Mouse (Mus musculus) kidney, adult 2 months (tissue): ENCODE data around the gene Syngr3. TPM values are rescaled to one million over a fixed set of nuclear protein-coding genes. Genes with fewer than 3 reads are reported as not detected.

ENCODE experiments used
- DNase-seq: peaks from one replicate; pipeline ENCODE4 v3.0.0; 2021
- H3K27ac ChIP-seq: fragments of 200-500 bp; 2 replicates; pipeline ENCODE4 v1.5.1; 2012; ENCODE audit warnings: low read depth, low read length, control low read depth, inconsistent platforms; ENCODE audit not compliant: insufficient read depth
- H3K27me3 ChIP-seq: fragments of 200-500 bp; replicated peaks from 2 replicates; pipeline ENCODE4 v1.6.1; 2012; ENCODE audit warnings: mild to moderate bottlenecking, moderate library complexity, low read length, inconsistent platforms; ENCODE audit not compliant: control insufficient read depth, insufficient read depth
- H3K36me3 ChIP-seq: fragments of 200-500 bp; 2 replicates; pipeline ENCODE4 v1.6.1; 2012; ENCODE audit warnings: mild to moderate bottlenecking, moderate library complexity, low read length, inconsistent platforms; ENCODE audit not compliant: control insufficient read depth, insufficient read depth
- H3K4me1 ChIP-seq: fragments of 200-500 bp; 2 replicates; pipeline ENCODE4 v1.6.1; 2011; ENCODE audit warnings: low read length; ENCODE audit not compliant: control insufficient read depth, insufficient read depth
- H3K4me3 ChIP-seq: fragments of 200-500 bp; 2 replicates; pipeline ENCODE4 v1.5.1; 2011; ENCODE audit warnings: mild to moderate bottlenecking, low read depth, low read length, control low read depth; ENCODE audit not compliant: insufficient read depth
- CTCF ChIP-seq: fragments of 200-500 bp; conservative IDR thresholded peaks from 2 replicates; pipeline ENCODE4 v1.5.1; 2011; ENCODE audit warnings: low read depth, mild to moderate bottlenecking, control low read depth, low read length, moderate library complexity, mixed read lengths; ENCODE audit not compliant: insufficient read depth, insufficient read length
- POLR2A ChIP-seq: fragments of 200-500 bp; IDR thresholded peaks from one replicate; pipeline ENCODE4 v1.6.1; 2011; ENCODE audit warnings: low read depth, low read length, control low read depth
- WGBS: fragments of 180-500 bp; shearing (Covaris S2); methylation state at CpG from one replicate; pipeline ENCODE4 v1.1.7; 2018; 5-methylcytosine and 5-hydroxymethylcytosine counted together
- polyA plus RNA-seq: library from polyadenylated mRNA; depleted of rRNA; stranded (reverse); fragments of >200 nt; gene quantifications from 2 replicates; pipeline ENCODE4 v1.2.3, GENCODE M21; 2012

The Syngr3 gene
- polyA plus RNA-seq, 1 experiment, result 2.2 TPM

GRCm38 (mm10) chr17:24733434-24734050 is 43.8 kb upstream of the Syngr3 start:
- no peak overlapping the region for H3K27ac ChIP-seq
- TF ChIP-seq POLR2A (no peak), CTCF (no peak)
- 90% methylated on average over 21 of the region's 21 CpGs for WGBS

GRCm38 (mm10) chr17:24732233-24732935 is 42.6 kb upstream of the Syngr3 start:
- peaks cover 18% of the 10 kb centered on the region for H3K4me1 ChIP-seq
- 51% methylated on average over 12 of the region's 12 CpGs for WGBS
- H3K27me3 ChIP-seq, result no peaks in the 10 kb centered on the region
- no peaks in the 10 kb centered on the region for H3K36me3 ChIP-seq
- H3K27ac ChIP-seq, result peak overlapping the region; percentile 77
- DNase-seq, result peak; percentile 72
- no peak overlapping the region for H3K4me3 ChIP-seq
- TF ChIP-seq POLR2A (no peak), CTCF (no peak)

More at GRCm38 (mm10) chr17:24733434-24734050, 43.8 kb upstream of the Syngr3 start:
- Histone ChIP-seq H3K4me1 (peaks cover 24% of the 10 kb centered on the region), H3K4me3 (no peak overlapping the region), H3K36me3 (no peaks in the 10 kb centered on the region), H3K27me3 (no peaks in the 10 kb centered on the region)
- no peak for DNase-seq

GRCm38 (mm10) chr17:24730787-24731186 is 41.0 kb upstream of the Syngr3 start:
- H3K4me1 ChIP-seq, result peaks cover 15% of the 10 kb centered on the region
- H3K27ac ChIP-seq, result no peak overlapping the region
- H3K4me3 ChIP-seq, result no peak overlapping the region
- WGBS, result 86% methylated on average over 14 of the region's 14 CpGs
- no peaks in the 10 kb centered on the region for H3K27me3 ChIP-seq
- no peak for DNase-seq
- no peaks in the 10 kb centered on the region for H3K36me3 ChIP-seq
- TF ChIP-seq POLR2A (no peak), CTCF (no peak)

GRCm38 (mm10) chr17:24729067-24729466 is 39.3 kb upstream of the Syngr3 start:
- Histone ChIP-seq H3K27ac (no peak overlapping the region), H3K36me3 (no peaks in the 10 kb centered on the region), H3K4me3 (no peak overlapping the region), H3K27me3 (no peaks in the 10 kb centered on the region), H3K4me1 (peaks cover 17% of the 10 kb centered on the region)
- TF ChIP-seq CTCF (no peak), POLR2A (no peak)
- no peak for DNase-seq
- WGBS, result 66% methylated on average over 6 of the region's 6 CpGs

GRCm38 (mm10) chr17:24728184-24728583 is 38.4 kb upstream of the Syngr3 start:
- no peak overlapping the region for H3K27ac ChIP-seq
- WGBS, result 68% methylated on average over 17 of the region's 17 CpGs
- H3K4me1 ChIP-seq, result peaks cover 16% of the 10 kb centered on the region
- H3K4me3 ChIP-seq, result no peak overlapping the region
- DNase-seq, result no peak
- no peaks in the 10 kb centered on the region for H3K27me3 ChIP-seq
- TF ChIP-seq CTCF, result no peak
- no peak for TF ChIP-seq POLR2A
- H3K36me3 ChIP-seq, result no peaks in the 10 kb centered on the region

- DNase-seq, result no peak
- Histone ChIP-seq H3K27ac (no peak within 1 kb of the TSS), H3K27me3 (no peaks in the 10 kb centered on the region), H3K36me3 (no peaks in the 10 kb centered on the region), H3K4me3 (no peak within 1 kb of the TSS), H3K4me1 (peaks cover 11% of the 10 kb centered on the region; the same call in 1 of the 2 replicates)
- TF ChIP-seq POLR2A (no peak), CTCF (no peak)
- 66% methylated on average over 2 of the region's 2 CpGs for WGBS
These were observed 37.9 kb upstream of the Syngr3 start, which contains the start of gene Rpl3l for GRCm38 (mm10) chr17:24727618-24728017. Gene Rpl3l, plus strand, starts transcription at chr17:24727820.
